Mouse (Mus musculus): ENCODE measurements around the gene Crybg2. TPM values are rescaled to one million over a fixed set of nuclear protein-coding genes. Genes with fewer than 3 reads are reported as not detected.

The Crybg2 gene
- total RNA-seq, 2 experiments from 2014 or later: 2.3 to 2.4 TPM

GRCm38 (mm10) chr4:134118126-134118800, 57.6 kb downstream of the Crybg2 start:
- intact Hi-C loops (cut with DNase I): no loop called here
- no peak for TF ChIP-seq CTCF (IDR thresholded peaks at IDR 0.05)
- DNase-seq (ENCODE audit: extremely low spot score in 1 of 2, low spot score in 2 of 2): no peak
- no peak overlapping the region for H3K27ac ChIP-seq
- no peak overlapping the region for H3K4me3 ChIP-seq

DNA sequence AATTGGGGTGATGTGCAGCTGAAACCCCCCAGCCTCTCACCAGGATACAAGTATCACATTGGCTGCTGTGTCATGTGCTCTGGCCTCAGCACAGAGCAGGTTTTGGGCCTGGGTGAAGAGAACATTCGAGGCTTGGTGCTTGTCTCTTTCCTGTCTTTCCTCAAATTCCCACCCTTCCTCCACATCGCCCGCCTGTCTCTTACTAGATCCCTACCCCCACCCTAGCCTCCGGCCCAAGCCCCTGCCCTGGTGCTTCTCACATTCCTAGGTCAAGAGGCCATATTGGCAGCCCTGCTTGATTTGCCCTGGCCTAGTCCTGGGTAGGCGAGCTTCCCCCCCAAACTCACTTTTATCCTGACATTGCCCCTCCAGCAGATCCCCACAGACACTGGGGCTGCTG, 58.4 kb downstream of the Crybg2 start:
- intact Hi-C loops (cut with DNase I): no loop called here
- Histone ChIP-seq H3K4me3 (no peak overlapping the region), H3K27ac (no peak overlapping the region)
- no peak for DNase-seq (ENCODE audit: extremely low spot score in 1 of 2, low spot score in 2 of 2)
- TF ChIP-seq CTCF (IDR thresholded peaks at IDR 0.05): no peak

GRCm38 (mm10) chr4:134119644-134120043, 59.0 kb downstream of the Crybg2 start:
- intact Hi-C loops (cut with DNase I): no loop called here
- TF ChIP-seq CTCF (IDR thresholded peaks at IDR 0.05): peak; percentile 43
- H3K27ac ChIP-seq: no peak overlapping the region
- no peak overlapping the region for H3K4me3 ChIP-seq
- no peak for DNase-seq (ENCODE audit: extremely low spot score in 1 of 2, low spot score in 2 of 2)

DNA sequence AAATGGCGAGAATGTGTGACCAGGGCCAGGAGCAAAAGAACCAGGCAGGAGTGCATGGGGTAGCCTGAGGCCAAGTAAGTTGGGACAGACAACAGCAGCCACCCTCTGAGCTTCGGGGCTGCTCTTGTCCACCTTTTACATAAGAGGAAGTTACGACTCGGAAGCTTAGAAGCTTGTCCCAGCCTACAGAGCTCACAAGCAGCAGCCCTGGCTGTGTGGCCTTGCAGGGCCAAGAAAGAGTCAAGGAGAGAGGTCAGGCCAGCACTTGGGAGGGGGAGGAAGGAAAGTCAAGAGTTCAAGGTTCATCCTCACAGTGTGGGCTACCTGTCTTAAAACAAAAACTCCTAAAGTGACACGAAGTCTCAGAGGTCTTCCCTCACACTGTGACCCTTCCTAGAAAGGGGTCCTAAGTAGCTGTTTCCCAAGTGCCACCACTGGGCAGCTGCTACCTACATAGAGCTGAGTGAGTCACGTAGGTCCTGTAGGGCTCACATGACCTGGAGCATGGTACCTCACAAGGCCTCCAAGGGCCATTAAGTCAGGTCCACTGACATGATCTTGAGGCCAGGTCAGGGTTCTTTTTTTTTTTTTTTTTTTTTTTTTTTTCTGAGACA, 59.7 kb downstream of the Crybg2 start:
- intact Hi-C loops (cut with DNase I): no loop called here
- DNase-seq (ENCODE audit: extremely low spot score in 1 of 2, low spot score in 2 of 2): no peak
- Histone ChIP-seq H3K27ac (no peak overlapping the region), H3K4me3 (no peak overlapping the region)
- TF ChIP-seq CTCF (IDR thresholded peaks at IDR 0.05): no peak

DNA sequence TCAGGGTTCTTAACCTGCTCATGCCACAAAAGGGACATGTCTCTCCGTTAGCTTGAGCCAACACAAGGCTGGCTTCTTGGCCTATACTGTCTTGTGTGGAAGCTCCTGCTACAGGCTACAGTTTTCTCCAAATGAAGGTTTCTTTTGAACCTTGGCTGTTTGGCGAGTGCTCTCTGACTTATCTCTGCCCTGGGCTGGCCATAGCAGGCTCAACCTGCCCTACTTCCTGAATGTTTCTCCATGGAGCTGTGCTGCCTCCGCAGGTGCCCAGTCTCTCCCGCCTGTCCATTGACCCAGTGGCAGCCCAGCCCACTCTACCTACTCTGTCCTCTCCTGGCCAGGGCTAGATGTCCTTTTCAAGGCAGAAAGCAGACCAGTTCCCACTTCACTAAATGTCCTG, 60.3 kb downstream of the Crybg2 start:
- Histone ChIP-seq H3K27ac (no peak overlapping the region), H3K4me3 (no peak overlapping the region)
- TF ChIP-seq CTCF (IDR thresholded peaks at IDR 0.05): no peak
- DNase-seq (ENCODE audit: extremely low spot score in 1 of 2, low spot score in 2 of 2): no peak
- intact Hi-C loops (cut with DNase I): no loop called here

- DNase-seq (ENCODE audit: extremely low spot score in 1 of 2, low spot score in 2 of 2): no peak
- Histone ChIP-seq H3K27ac (no peak overlapping the region), H3K4me3 (no peak overlapping the region)
- intact Hi-C loops (cut with DNase I): no loop called here
- TF ChIP-seq CTCF (IDR thresholded peaks at IDR 0.05): no peak
Observed at GRCm38 (mm10) chr4:134121571-134121970, 61.0 kb downstream of the Crybg2 start.

DNA sequence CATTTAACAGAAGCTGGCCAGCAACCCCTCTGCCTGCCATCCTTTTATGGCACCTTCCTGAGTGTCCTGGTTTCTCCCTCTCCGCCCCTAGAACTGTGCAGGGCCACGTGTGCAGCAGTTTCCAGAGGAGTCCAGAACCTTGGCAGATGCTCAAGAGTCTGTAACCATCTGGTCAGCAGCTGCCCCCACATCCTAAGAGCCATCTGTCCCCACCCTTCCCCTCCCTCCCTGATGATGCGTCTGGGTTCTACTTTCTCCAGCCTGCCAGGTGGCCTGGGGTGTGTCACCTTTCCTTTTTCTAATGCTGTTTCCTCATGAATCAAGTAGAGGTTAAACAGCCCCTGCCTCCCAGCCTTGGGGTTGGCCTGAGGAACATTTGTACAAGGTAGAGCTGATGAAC, 61.7 kb downstream of the Crybg2 start:
- peak in 1 of 2 experiments; percentile 41 for DNase-seq (ENCODE audit: extremely low spot score in 1 of 2, low spot score in 2 of 2)
- intact Hi-C loops (cut with DNase I): no loop called here
- Histone ChIP-seq H3K4me3 (no peak overlapping the region), H3K27ac (no peak overlapping the region)
- no peak for TF ChIP-seq CTCF (IDR thresholded peaks at IDR 0.05)

GRCm38 (mm10) chr4:134123147-134123546, 62.5 kb downstream of the Crybg2 start:
- intact Hi-C loops (cut with DNase I): no loop called here
- Histone ChIP-seq H3K4me3 (no peak overlapping the region), H3K27ac (peak overlapping the region; percentile 86)
- DNase-seq (ENCODE audit: extremely low spot score in 1 of 2, low spot score in 2 of 2): no peak
- no peak for TF ChIP-seq CTCF (IDR thresholded peaks at IDR 0.05)

- Histone ChIP-seq H3K27ac (peak overlapping the region; percentile 94), H3K4me3 (no peak overlapping the region)
- peak; percentile 81 for TF ChIP-seq CTCF (IDR thresholded peaks at IDR 0.05)
- DNase-seq (ENCODE audit: extremely low spot score in 1 of 2, low spot score in 2 of 2): peak; percentile 80 to 86
- intact Hi-C loops (cut with DNase I): loop anchor here (1.0 kb wide), 2 partner anchors 16 to 88 kb away; no protein-coding TSS in a partner anchor
Observed at GRCm38 (mm10) chr4:134123680-134124551, 63.3 kb downstream of the Crybg2 start.

- intact Hi-C loops (cut with DNase I): no loop called here
- Histone ChIP-seq H3K27ac (peak overlapping the region; percentile 94; the same call in 1 of the 2 replicates), H3K4me3 (no peak overlapping the region)
- no peak for TF ChIP-seq CTCF (IDR thresholded peaks at IDR 0.05)
- DNase-seq (ENCODE audit: extremely low spot score in 1 of 2, low spot score in 2 of 2): no peak
Observed at GRCm38 (mm10) chr4:134125383-134126060, 64.9 kb downstream of the Crybg2 start.

DNA sequence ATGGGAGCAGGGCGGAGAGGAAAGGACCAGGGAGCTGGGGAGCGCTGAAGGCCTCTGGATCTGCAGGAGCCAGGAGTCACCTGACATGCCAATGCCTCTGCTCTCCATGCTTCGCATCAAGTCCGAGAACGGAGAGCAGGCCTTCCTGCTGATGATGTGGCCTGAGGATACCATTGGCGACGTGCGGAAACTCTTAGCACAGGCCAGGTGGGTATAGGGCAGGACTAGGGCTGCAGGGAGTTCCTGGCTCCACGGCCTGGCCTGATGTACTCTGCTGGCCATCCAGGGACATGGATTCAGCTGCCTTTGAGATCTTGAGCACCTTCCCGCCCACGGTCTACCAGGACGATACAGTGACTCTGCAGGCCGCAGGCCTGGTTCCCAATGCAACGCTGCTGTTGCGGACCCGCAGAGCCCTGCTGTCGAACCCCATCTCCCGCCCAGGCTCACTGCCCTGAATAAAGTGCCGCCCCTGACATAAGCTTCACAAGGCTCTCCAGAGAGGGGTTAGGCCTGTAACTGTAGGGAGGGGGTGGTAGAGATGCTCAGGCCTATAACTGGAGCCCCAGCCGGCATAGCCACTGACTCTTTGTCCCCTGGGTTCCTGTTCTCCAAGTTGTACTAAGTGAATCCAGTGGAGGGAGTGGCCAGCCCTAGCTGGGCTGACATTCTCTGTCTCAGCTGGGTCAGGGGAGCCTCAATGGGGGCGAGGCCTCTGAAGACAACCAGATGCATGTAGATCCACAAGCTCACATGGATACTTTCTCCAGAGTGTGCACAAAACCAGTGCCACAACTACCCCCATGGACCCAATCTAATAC, 65.9 kb downstream of the Crybg2 start:
- intact Hi-C loops (cut with DNase I): no loop called here
- Histone ChIP-seq H3K4me3 (no peak overlapping the region; the same call in 1 of the 2 replicates), H3K27ac (peak overlapping the region; percentile 94)
- no peak for TF ChIP-seq CTCF (IDR thresholded peaks at IDR 0.05)
- no peak for DNase-seq (ENCODE audit: extremely low spot score in 1 of 2, low spot score in 2 of 2)

Data from left cerebral cortex, adult 2 months (tissue).